Mouse (Mus musculus) lung, postnatal 14 days (tissue): ENCODE data around the gene Tmem199.

Experiments
- DNase-seq: peaks from one replicate; pipeline ENCODE4 v3.0.0; 2021

Gene Tmem199

GRCm38 (mm10) chr11:78471326-78472103, 40.5 kb downstream of the Tmem199 start:
- DNase-seq: no peak

GRCm38 (mm10) chr11:78467932-78468331, 44.0 kb downstream of the Tmem199 start:
- DNase-seq: no peak

- DNase-seq: no peak
These were observed 44.5 kb downstream of the Tmem199 start for GRCm38 (mm10) chr11:78467515-78467914.

GRCm38 (mm10) chr11:78466242-78466912, 45.6 kb downstream of the Tmem199 start:
- no peak for DNase-seq

- peak; percentile 80 for DNase-seq
These were observed 46.3 kb downstream of the Tmem199 start, which contains the start of gene Slc46a1 for GRCm38 (mm10) chr11:78465568-78466180. TSS of gene Slc46a1 (plus strand) at chr11:78465697.

- DNase-seq: no peak
These were observed 46.9 kb downstream of the Tmem199 start for GRCm38 (mm10) chr11:78465116-78465515.

GRCm38 (mm10) chr11:78463286-78464036, 48.5 kb downstream of the Tmem199 start:
- no peak for DNase-seq

- no peak for DNase-seq
These were observed 49.3 kb downstream of the Tmem199 start for GRCm38 (mm10) chr11:78462669-78463068.

- no peak for DNase-seq
These were observed 50.1 kb downstream of the Tmem199 start for GRCm38 (mm10) chr11:78461894-78462293.

- DNase-seq: no peak
These were observed 53.2 kb downstream of the Tmem199 start for GRCm38 (mm10) chr11:78458740-78459139.
